Mouse (Mus musculus): ENCODE measurements around the gene Slc6a13.

The Slc6a13 gene

GRCm38 (mm10) chr6:121371197-121371980 lies 71.4 kb downstream of the Slc6a13 start:
- intact Hi-C loops (cut with DNase I): loop anchor here (5.0 to 10.0 kb wide), 2 partner anchors 34 to 163 kb away; no protein-coding TSS in a partner anchor

- intact Hi-C loops (cut with DNase I): loop anchor here (10.0 kb wide), 1 partner anchor 159 kb away; no protein-coding TSS in a partner anchor
Measured at GRCm38 (mm10) chr6:121376159-121376558, 76.1 kb downstream of the Slc6a13 start.

- intact Hi-C loops (cut with DNase I): loop anchor here (10.0 kb wide), 1 partner anchor 157 kb away; no protein-coding TSS in a partner anchor
Measured at GRCm38 (mm10) chr6:121378256-121378655, 78.2 kb downstream of the Slc6a13 start.

- intact Hi-C loops (cut with DNase I): no loop called here
Measured at GRCm38 (mm10) chr6:121380576-121380975, 80.5 kb downstream of the Slc6a13 start.

GRCm38 (mm10) chr6:121382071-121382470 lies 82.0 kb downstream of the Slc6a13 start:
- intact Hi-C loops (cut with DNase I): no loop called here

- intact Hi-C loops (cut with DNase I): no loop called here
Measured at GRCm38 (mm10) chr6:121385397-121385796, 85.4 kb downstream of the Slc6a13 start.

Small RNAs within 50 kb of the gene (microRNA-seq; reads per million reads assigned to microRNA genes)
- gene Gm24855: 0 reads per million in 2 experiments
